Mouse (Mus musculus) heart, embryonic 15.5 days (tissue): ENCODE results near the gene Grrp1. TPM values are rescaled to one million over a fixed set of nuclear protein-coding genes. Genes with fewer than 3 reads are reported as not detected.
"Not testable (repeated sequence)": the region's sequence is repeated elsewhere in the genome, so short reads cannot be mapped to it uniquely, and the experiment has no call there.

Source experiments
- ATAC-seq: fragments of 200-750 bp; cut with Nextera tagmentation; replicated peaks from 2 replicates; pipeline ENCODE4 v1.8.0; 2017; ENCODE audit warnings: low read depth, moderate TSS enrichment; ENCODE audit not compliant: insufficient number of reproducible peaks, insufficient read depth, low FRiP score
- H3K27ac ChIP-seq: fragments of 300-500 bp; sonication (generic); 2 replicates; pipeline ENCODE4 v1.5.1; 2015; ENCODE audit warnings: mild to moderate bottlenecking, inconsistent platforms
- H3K27me3 ChIP-seq: fragments of 300-500 bp; sonication (generic); 2 replicates; pipeline ENCODE4 v1.6.1; 2015; ENCODE audit warnings: inconsistent platforms
- H3K36me3 ChIP-seq: fragments of 300-500 bp; sonication (generic); 2 replicates; pipeline ENCODE4 v1.6.1; 2015; ENCODE audit warnings: mild to moderate bottlenecking, inconsistent platforms
- H3K4me1 ChIP-seq: fragments of 300-500 bp; sonication (generic); replicated peaks from 2 replicates; pipeline ENCODE4 v1.6.1; 2015; ENCODE audit warnings: inconsistent platforms
- H3K4me2 ChIP-seq: fragments of 300-500 bp; sonication (generic); 2 replicates; pipeline ENCODE4 v1.6.1; 2015; ENCODE audit warnings: inconsistent platforms, mild to moderate bottlenecking, moderate library complexity
- H3K4me3 ChIP-seq: fragments of 300-500 bp; sonication (generic); 2 replicates; pipeline ENCODE4 v1.5.1; 2015; ENCODE audit warnings: mild to moderate bottlenecking, inconsistent platforms
- H3K9ac ChIP-seq: fragments of 300-500 bp; sonication (generic); 2 replicates; pipeline ENCODE4 v1.6.1; 2015; ENCODE audit warnings: mild to moderate bottlenecking, inconsistent platforms
- H3K9me3 ChIP-seq: fragments of 300-500 bp; sonication (generic); replicated peaks from 2 replicates; pipeline ENCODE4 v1.6.1; 2016; ENCODE audit warnings: inconsistent platforms
- WGBS: fragments of 180-500 bp; shearing (Covaris S2); methylation state at CpG from one replicate; pipeline ENCODE4 v1.1.7; 2015; ENCODE audit warnings: mixed read lengths; 5-methylcytosine and 5-hydroxymethylcytosine counted together
- polyA plus RNA-seq: library from polyadenylated mRNA; unstranded; fragments of >200 nt; fragmentation: Nextera tagmentation; extraction: Ambion mirVana; gene quantifications from 2 replicates; pipeline ENCODE4 v1.2.1, GENCODE M21; 2015

The Grrp1 gene
- 5.0 and 5.1 TPM in 2 replicates for polyA plus RNA-seq

- 5% methylated on average over 13 of the region's 13 CpGs for WGBS
Observed at GRCm38 (mm10) chr4:134253722-134254324, at the start of gene Grrp1. Gene Grrp1 (minus strand): TSS chr4:134254106.

GRCm38 (mm10) chr4:134302084-134302483 lies 48.2 kb upstream of the Grrp1 start:
- Histone ChIP-seq H3K27ac (peak overlapping the region; percentile 77), H3K9ac (no peak overlapping the region), H3K36me3 (no peaks in the 10 kb centered on the region), H3K4me1 (peaks cover 42% of the 10 kb centered on the region), H3K4me2 (no peak overlapping the region), H3K9me3 (no peaks in the 10 kb centered on the region), H3K4me3 (no peak overlapping the region), H3K27me3 (no peaks in the 10 kb centered on the region)
- 51% methylated on average over 5 of the region's 5 CpGs for WGBS
- ATAC-seq = no peak

More at GRCm38 (mm10) chr4:134253722-134254324, at the start of gene Grrp1:
- no peak for ATAC-seq
- Histone ChIP-seq H3K4me3 (peak within 1 kb of the TSS; percentile 55), H3K9ac (peak within 1 kb of the TSS; percentile 39), H3K4me1 (peaks cover 77% of the 10 kb centered on the region), H3K27ac (peak within 1 kb of the TSS; percentile 59), H3K36me3 (no peaks in the 10 kb centered on the region), H3K9me3 (no peaks in the 10 kb centered on the region), H3K4me2 (peak within 1 kb of the TSS; percentile 94), H3K27me3 (peaks cover 48% of the 10 kb centered on the region)

GRCm38 (mm10) chr4:134300316-134300715 lies 46.4 kb upstream of the Grrp1 start:
- Histone ChIP-seq H3K9me3 (no peaks in the 10 kb centered on the region), H3K4me1 (peaks cover 39% of the 10 kb centered on the region), H3K27ac (peak overlapping the region; percentile 92), H3K9ac (no peak overlapping the region), H3K4me3 (no peak overlapping the region), H3K4me2 (peak overlapping the region; percentile 42), H3K27me3 (no peaks in the 10 kb centered on the region), H3K36me3 (no peaks in the 10 kb centered on the region)
- WGBS = 51% methylated on average over 9 of the region's 9 CpGs
- peak; percentile 59; the same call in 1 of the 2 replicates for ATAC-seq

GRCm38 (mm10) chr4:134299498-134299810 lies 45.5 kb upstream of the Grrp1 start:
- peak overlapping the region; percentile 42 for H3K4me2 ChIP-seq
- H3K4me3 ChIP-seq = no peak overlapping the region; the same call in 1 of the 2 replicates
- ATAC-seq = peak; percentile 71
- peak overlapping the region; percentile 92 for H3K27ac ChIP-seq
- H3K9ac ChIP-seq = no peak overlapping the region
- no peaks in the 10 kb centered on the region for H3K36me3 ChIP-seq
- H3K4me1 ChIP-seq = peaks cover 41% of the 10 kb centered on the region
- 19% methylated on average over 4 of the region's 4 CpGs for WGBS
- H3K9me3 ChIP-seq = no peaks in the 10 kb centered on the region
- no peaks in the 10 kb centered on the region for H3K27me3 ChIP-seq

- WGBS = 63% methylated on average over 19 of the region's 19 CpGs
- Histone ChIP-seq H3K4me1 (peaks cover 47% of the 10 kb centered on the region), H3K9ac (no peak overlapping the region), H3K27me3 (no peaks in the 10 kb centered on the region), H3K27ac (peak overlapping the region; percentile 92), H3K36me3 (no peaks in the 10 kb centered on the region), H3K9me3 (no peaks in the 10 kb centered on the region), H3K4me2 (peak overlapping the region; percentile 42), H3K4me3 (no peak overlapping the region; the same call in 1 of the 2 replicates)
- ATAC-seq = 0 out of 2 replicates have a peak, but pooled peaks have one; percentile 5
Observed at GRCm38 (mm10) chr4:134298626-134299497, 45.0 kb upstream of the Grrp1 start.

GRCm38 (mm10) chr4:134297369-134297768 lies 43.5 kb upstream of the Grrp1 start:
- peaks cover 56% of the 10 kb centered on the region for H3K4me1 ChIP-seq
- H3K9me3 ChIP-seq = no peaks in the 10 kb centered on the region
- no peak for ATAC-seq
- 93% methylated on average over 8 of the region's 8 CpGs for WGBS
- no peak overlapping the region for H3K27ac ChIP-seq
- H3K4me2 ChIP-seq = no peak overlapping the region
- 0 out of 2 replicates have a peak, but pooled peaks cover 5% of the 10 kb centered on the region for H3K27me3 ChIP-seq
- H3K36me3 ChIP-seq = no peaks in the 10 kb centered on the region
- no peak overlapping the region for H3K9ac ChIP-seq
- no peak overlapping the region for H3K4me3 ChIP-seq

- no peaks in the 10 kb centered on the region for H3K9me3 ChIP-seq
- no peak overlapping the region for H3K9ac ChIP-seq
- H3K27ac ChIP-seq = no peak overlapping the region
- H3K36me3 ChIP-seq = no peaks in the 10 kb centered on the region
- peaks cover 55% of the 10 kb centered on the region for H3K4me1 ChIP-seq
- WGBS = 90% methylated on average over 4 of the region's 4 CpGs
- H3K4me2 ChIP-seq = no peak overlapping the region
- H3K4me3 ChIP-seq = no peak overlapping the region
- H3K27me3 ChIP-seq = 0 out of 2 replicates have a peak, but pooled peaks cover 5% of the 10 kb centered on the region
- ATAC-seq = no peak
Observed at GRCm38 (mm10) chr4:134296523-134296922, 42.6 kb upstream of the Grrp1 start.

GRCm38 (mm10) chr4:134296096-134296495 lies 42.2 kb upstream of the Grrp1 start:
- 84% methylated on average over 4 of the region's 4 CpGs for WGBS
- H3K4me2 ChIP-seq, ATAC-seq, H3K9me3 ChIP-seq, H3K36me3 ChIP-seq, H3K4me3 ChIP-seq, H3K27ac ChIP-seq, H3K27me3 ChIP-seq, H3K9ac ChIP-seq: not testable (repeated sequence)
- H3K4me1 ChIP-seq = peaks cover 53% of the 10 kb centered on the region

- H3K9ac ChIP-seq = no peak overlapping the region
- H3K9me3 ChIP-seq = no peaks in the 10 kb centered on the region
- 27% methylated on average over 9 of the region's 9 CpGs for WGBS
- no peaks in the 10 kb centered on the region for H3K36me3 ChIP-seq
- peak overlapping the region; percentile 93 for H3K27ac ChIP-seq
- peak overlapping the region; percentile 54 for H3K4me2 ChIP-seq
- peak overlapping the region; percentile 33 for H3K4me3 ChIP-seq
- peak; percentile 93 for ATAC-seq
- 0 out of 2 replicates have a peak, but pooled peaks cover 5% of the 10 kb centered on the region for H3K27me3 ChIP-seq
- peaks cover 40% of the 10 kb centered on the region for H3K4me1 ChIP-seq
Observed at GRCm38 (mm10) chr4:134293692-134294163, 39.8 kb upstream of the Grrp1 start.

- peak overlapping the region; percentile 93 for H3K27ac ChIP-seq
- H3K9me3 ChIP-seq = no peaks in the 10 kb centered on the region
- peaks cover 46% of the 10 kb centered on the region for H3K4me1 ChIP-seq
- 33% methylated on average over 18 of the region's 18 CpGs for WGBS
- ATAC-seq = no peak
- 0 out of 2 replicates have a peak, but pooled peaks cover 5% of the 10 kb centered on the region for H3K27me3 ChIP-seq
- peak overlapping the region; percentile 54 for H3K4me2 ChIP-seq
- H3K4me3 ChIP-seq = peak overlapping the region; percentile 33
- H3K9ac ChIP-seq = peak overlapping the region; percentile 37
- H3K36me3 ChIP-seq = no peaks in the 10 kb centered on the region
Observed at GRCm38 (mm10) chr4:134293061-134293691, 39.3 kb upstream of the Grrp1 start.

- peaks cover 46% of the 10 kb centered on the region for H3K4me1 ChIP-seq
Observed at GRCm38 (mm10) chr4:134292067-134292466, 38.2 kb upstream of the Grrp1 start.

More at GRCm38 (mm10) chr4:134292067-134292466, 38.2 kb upstream of the Grrp1 start:
- 0 out of 2 replicates have a peak, but pooled peaks cover 5% of the 10 kb centered on the region for H3K27me3 ChIP-seq
- 24% methylated on average over 7 of the region's 7 CpGs for WGBS
- H3K27ac ChIP-seq = peak overlapping the region; percentile 93
- no peaks in the 10 kb centered on the region for H3K9me3 ChIP-seq
- H3K4me3 ChIP-seq = no peak overlapping the region
- ATAC-seq = no peak
- H3K9ac ChIP-seq = no peak overlapping the region
- H3K4me2 ChIP-seq = no peak overlapping the region; the same call in 1 of the 2 replicates
- H3K36me3 ChIP-seq = no peaks in the 10 kb centered on the region
